Mouse (Mus musculus) liver, embryonic 11.5 days (tissue): ENCODE measurements at regions not wholly inside any gene's neighbourhood (a gene's known extent, or its start where the extent isn't known, plus 50 kb on each side); places are given as distances from the start of the nearest gene placed in this dataset.
A peak's percentile ranks its signal among the peaks of the same experiment; 100 is the strongest.

Experiments
- ATAC-seq: fragments of 200-750 bp; cut with Nextera tagmentation; replicated peaks from 2 replicates; pipeline ENCODE4 v1.8.0; 2017; ENCODE audit warnings: moderate number of reproducible peaks, mild to moderate bottlenecking, moderate TSS enrichment, moderate library complexity; ENCODE audit not compliant: low FRiP score
- DNase-seq: peaks from one replicate; pipeline ENCODE4 v3.0.0-alpha.2; 2017; ENCODE audit warnings: low spot score
- H3K27ac ChIP-seq: fragments of 300-500 bp; sonication (generic); 2 replicates; pipeline ENCODE4 v1.5.1; 2014; ENCODE audit warnings: mild to moderate bottlenecking, low read depth, low read length, control low read depth
- H3K27me3 ChIP-seq: fragments of 300-500 bp; sonication (generic); replicated peaks from 2 replicates; pipeline ENCODE4 v1.6.1; 2014; ENCODE audit warnings: low read length, mixed read lengths; ENCODE audit not compliant: control insufficient read depth, insufficient read depth
- H3K36me3 ChIP-seq: fragments of 300-500 bp; sonication (generic); 2 replicates; pipeline ENCODE4 v1.6.1; 2014; ENCODE audit warnings: mild to moderate bottlenecking, low read length, moderate library complexity, mixed read lengths; ENCODE audit not compliant: control insufficient read depth, insufficient read depth
- H3K4me1 ChIP-seq: fragments of 300-500 bp; sonication (generic); replicated peaks from 2 replicates; pipeline ENCODE4 v1.6.1; 2014; ENCODE audit warnings: low read length, mixed read lengths; ENCODE audit not compliant: control insufficient read depth, insufficient read depth
- H3K4me2 ChIP-seq: fragments of 300-500 bp; sonication (generic); 2 replicates; pipeline ENCODE4 v1.6.1; 2014; ENCODE audit warnings: mild to moderate bottlenecking, control low read depth, moderate library complexity
- H3K4me3 ChIP-seq: fragments of 300-500 bp; sonication (generic); 2 replicates; pipeline ENCODE4 v1.5.1; 2014; ENCODE audit warnings: low read depth, low read length, control low read depth
- H3K9ac ChIP-seq: fragments of 300-500 bp; sonication (generic); 2 replicates; pipeline ENCODE4 v1.6.1; 2014; ENCODE audit warnings: low read depth, low read length, control low read depth
- H3K9me3 ChIP-seq: fragments of 300-500 bp; sonication (generic); 2 replicates; pipeline ENCODE4 v1.6.1; 2016; ENCODE audit warnings: low read length, inconsistent platforms, mixed read lengths; ENCODE audit not compliant: control insufficient read depth
- WGBS: fragments of 180-500 bp; shearing (Covaris S2); extraction: QIAGEN DNeasy Blood & Tissue Kit; methylation state at CpG from one replicate; pipeline ENCODE4 v1.1.7; 2014; 5-methylcytosine and 5-hydroxymethylcytosine counted together

GRCm38 (mm10) chr2:166355446-166355845 is 200.0 kb upstream of the Sulf2 start:
- Histone ChIP-seq H3K9me3 (no peaks in the 10 kb centered on the region), H3K4me3 (no peak overlapping the region), H3K4me1 (peaks cover 16% of the 10 kb centered on the region), H3K36me3 (no peaks in the 10 kb centered on the region), H3K27me3 (no peaks in the 10 kb centered on the region), H3K4me2 (no peak overlapping the region), H3K9ac (no peak overlapping the region), H3K27ac (no peak overlapping the region)
- 34% methylated on average over 6 of the region's 6 CpGs for WGBS
- no peak for DNase-seq
- no peak for ATAC-seq

GRCm38 (mm10) chr2:166354391-166354790 is 198.9 kb upstream of the Sulf2 start:
- Histone ChIP-seq H3K4me1 (peaks cover 16% of the 10 kb centered on the region), H3K36me3 (no peaks in the 10 kb centered on the region), H3K27me3 (no peaks in the 10 kb centered on the region), H3K9me3 (no peaks in the 10 kb centered on the region), H3K4me3 (no peak overlapping the region), H3K4me2 (no peak overlapping the region), H3K9ac (no peak overlapping the region), H3K27ac (no peak overlapping the region)
- no peak for DNase-seq
- WGBS: 73% methylated on average over 4 of the region's 4 CpGs
- no peak for ATAC-seq

- ATAC-seq: no peak
- no peak overlapping the region for H3K4me2 ChIP-seq
- WGBS: 56% methylated on average over 12 of the region's 12 CpGs
- peaks cover 16% of the 10 kb centered on the region for H3K4me1 ChIP-seq
- DNase-seq: peak; percentile 43
- no peak overlapping the region for H3K27ac ChIP-seq
- H3K4me3 ChIP-seq: no peak overlapping the region
- H3K9me3 ChIP-seq: no peaks in the 10 kb centered on the region
- no peak overlapping the region for H3K9ac ChIP-seq
- H3K27me3 ChIP-seq: no peaks in the 10 kb centered on the region
- H3K36me3 ChIP-seq: no peaks in the 10 kb centered on the region
Measured at GRCm38 (mm10) chr2:166353447-166354111, 198.1 kb upstream of the Sulf2 start.

- 78% methylated on average over 5 of the region's 5 CpGs for WGBS
- no peak overlapping the region for H3K27ac ChIP-seq
- no peaks in the 10 kb centered on the region for H3K27me3 ChIP-seq
- no peaks in the 10 kb centered on the region for H3K36me3 ChIP-seq
- no peak overlapping the region for H3K9ac ChIP-seq
- H3K4me3 ChIP-seq: no peak overlapping the region
- H3K9me3 ChIP-seq: no peaks in the 10 kb centered on the region
- no peak overlapping the region for H3K4me2 ChIP-seq
- H3K4me1 ChIP-seq: peaks cover 16% of the 10 kb centered on the region
- ATAC-seq (no peak), DNase-seq (no peak)
Measured at GRCm38 (mm10) chr2:166351984-166352383, 196.5 kb upstream of the Sulf2 start.

GRCm38 (mm10) chr2:166351581-166351980 is 196.1 kb upstream of the Sulf2 start:
- Histone ChIP-seq H3K4me2 (no peak overlapping the region), H3K36me3 (no peaks in the 10 kb centered on the region), H3K27ac (no peak overlapping the region), H3K4me1 (peaks cover 16% of the 10 kb centered on the region), H3K27me3 (no peaks in the 10 kb centered on the region), H3K4me3 (no peak overlapping the region), H3K9me3 (no peaks in the 10 kb centered on the region), H3K9ac (no peak overlapping the region)
- WGBS: 89% methylated on average over 9 of the region's 9 CpGs
- DNase-seq (no peak), ATAC-seq (no peak)

GRCm38 (mm10) chr2:166348654-166349053 is 193.2 kb upstream of the Sulf2 start:
- H3K9ac ChIP-seq: no peak overlapping the region
- no peaks in the 10 kb centered on the region for H3K27me3 ChIP-seq
- 45% methylated on average over 10 of the region's 10 CpGs for WGBS
- no peaks in the 10 kb centered on the region for H3K36me3 ChIP-seq
- H3K27ac ChIP-seq: no peak overlapping the region
- no peak overlapping the region for H3K4me2 ChIP-seq
- no peak for DNase-seq
- no peak for ATAC-seq
- no peak overlapping the region for H3K4me3 ChIP-seq
- H3K9me3 ChIP-seq: no peaks in the 10 kb centered on the region
- H3K4me1 ChIP-seq: peaks cover 14% of the 10 kb centered on the region

GRCm38 (mm10) chr2:166346421-166347182 is 191.1 kb upstream of the Sulf2 start:
- Histone ChIP-seq H3K4me3 (no peak overlapping the region), H3K36me3 (no peaks in the 10 kb centered on the region), H3K27ac (no peak overlapping the region), H3K9ac (no peak overlapping the region), H3K27me3 (no peaks in the 10 kb centered on the region), H3K4me2 (no peak overlapping the region), H3K4me1 (no peaks in the 10 kb centered on the region; the same call in 1 of the 2 replicates), H3K9me3 (no peaks in the 10 kb centered on the region)
- DNase-seq: no peak
- WGBS: 58% methylated on average over 18 of the region's 18 CpGs
- no peak for ATAC-seq

- Histone ChIP-seq H3K4me2 (no peak overlapping the region), H3K4me1 (no peaks in the 10 kb centered on the region; the same call in 1 of the 2 replicates), H3K27ac (no peak overlapping the region), H3K27me3 (no peaks in the 10 kb centered on the region), H3K9ac (no peak overlapping the region), H3K36me3 (no peaks in the 10 kb centered on the region), H3K4me3 (no peak overlapping the region), H3K9me3 (no peaks in the 10 kb centered on the region)
- DNase-seq (no peak), ATAC-seq (no peak)
- 41% methylated on average over 10 of the region's 10 CpGs for WGBS
Measured at GRCm38 (mm10) chr2:166343551-166344340, 188.3 kb upstream of the Sulf2 start.
